Mouse (Mus musculus): ENCODE results near the gene Cyp39a1. TPM values are rescaled to one million over a fixed set of nuclear protein-coding genes. Genes with fewer than 3 reads are reported as not detected.

The Cyp39a1 gene
- polyA plus RNA-seq (2012; rRNA removed): 3.0 and 3.5 TPM in 2 replicates

GRCm38 (mm10) chr17:43667290-43667843, at the start of gene Cyp39a1:
Gene Cyp39a1 (plus strand): TSS chr17:43667425.
- DNase-seq (ENCODE audit: low read depth): no peak

- no peak for DNase-seq (ENCODE audit: low read depth)
Observed at GRCm38 (mm10) chr17:43619156-43619555, 48.1 kb upstream of the Cyp39a1 start.

- no peak for DNase-seq (ENCODE audit: low read depth)
Observed at GRCm38 (mm10) chr17:43622076-43622475, 45.1 kb upstream of the Cyp39a1 start.

- DNase-seq (ENCODE audit: low read depth): no peak
Observed at GRCm38 (mm10) chr17:43628246-43628645, 39.0 kb upstream of the Cyp39a1 start.

- no peak for DNase-seq (ENCODE audit: low read depth)
Observed at GRCm38 (mm10) chr17:43629026-43629495, 38.2 kb upstream of the Cyp39a1 start.

GRCm38 (mm10) chr17:43629496-43630426, 37.5 kb upstream of the Cyp39a1 start, which contains the start of gene Tdrd6:
Gene Tdrd6 (minus strand): TSS chr17:43630299.
- no peak for DNase-seq (ENCODE audit: low read depth)

- DNase-seq (ENCODE audit: low read depth): no peak
Observed at GRCm38 (mm10) chr17:43630427-43630760, 36.8 kb upstream of the Cyp39a1 start.

- DNase-seq (ENCODE audit: low read depth): no peak
Observed at GRCm38 (mm10) chr17:43637146-43637545, 30.1 kb upstream of the Cyp39a1 start.

GRCm38 (mm10) chr17:43640825-43641224, 26.4 kb upstream of the Cyp39a1 start:
- no peak for DNase-seq (ENCODE audit: low read depth)

- DNase-seq (ENCODE audit: low read depth): no peak
Observed at GRCm38 (mm10) chr17:43643191-43643590, 24.0 kb upstream of the Cyp39a1 start.

- DNase-seq (ENCODE audit: low read depth): no peak
Observed at GRCm38 (mm10) chr17:43644375-43644774, 22.9 kb upstream of the Cyp39a1 start.

- no peak for DNase-seq (ENCODE audit: low read depth)
Observed at GRCm38 (mm10) chr17:43645136-43645535, 22.1 kb upstream of the Cyp39a1 start.

- no peak for DNase-seq (ENCODE audit: low read depth)
Observed at GRCm38 (mm10) chr17:43646925-43647324, 20.3 kb upstream of the Cyp39a1 start.

GRCm38 (mm10) chr17:43649641-43650436, 17.4 kb upstream of the Cyp39a1 start:
- DNase-seq (ENCODE audit: low read depth): no peak

- no peak for DNase-seq (ENCODE audit: low read depth)
Observed at GRCm38 (mm10) chr17:43651314-43652046, 15.7 kb upstream of the Cyp39a1 start.

- DNase-seq (ENCODE audit: low read depth): no peak
Observed at GRCm38 (mm10) chr17:43666576-43667289, 492 bp upstream of the Cyp39a1 start, which contains the start of gene Slc25a27. Gene Slc25a27 (minus strand): TSS chr17:43667214.

- DNase-seq (ENCODE audit: low read depth): no peak
Observed at GRCm38 (mm10) chr17:43669145-43669695, 2.0 kb downstream of the Cyp39a1 start.

GRCm38 (mm10) chr17:43671907-43672306, 4.7 kb downstream of the Cyp39a1 start:
- peak; percentile 63 for DNase-seq (ENCODE audit: low read depth)

GRCm38 (mm10) chr17:43675228-43675627, 8.0 kb downstream of the Cyp39a1 start:
- no peak for DNase-seq (ENCODE audit: low read depth)

- no peak for DNase-seq (ENCODE audit: low read depth)
Observed at GRCm38 (mm10) chr17:43676241-43676640, 9.0 kb downstream of the Cyp39a1 start.
